Mouse (Mus musculus): ENCODE results near the gene Rhod. TPM values are rescaled to one million over a fixed set of nuclear protein-coding genes. Genes with fewer than 3 reads are reported as not detected.

Gene Rhod
- total and polyA plus RNA-seq, 2 experiments from 2014 or later = 16.0 to 35.0 TPM

DNA sequence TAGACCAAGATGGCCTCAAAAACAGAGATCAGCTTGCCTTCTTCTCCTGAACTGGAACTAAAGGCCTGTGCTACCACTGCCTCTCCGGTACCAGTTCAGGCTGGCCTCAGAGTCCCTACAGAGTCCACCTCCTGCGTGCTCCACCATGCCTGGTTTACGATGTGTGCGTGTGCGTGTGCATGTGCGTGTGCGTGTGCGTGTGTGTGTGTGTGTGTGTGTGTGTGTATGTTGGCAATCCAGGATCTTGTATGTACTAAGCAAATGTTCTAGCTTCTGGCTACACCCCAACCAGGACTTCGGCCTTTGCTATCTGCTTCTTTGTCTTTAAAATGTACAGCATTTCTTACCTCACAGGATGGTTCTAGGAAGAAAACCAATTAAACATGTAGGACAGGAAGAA, 10.0 kb upstream of the Rhod start:
- H3K4me2 ChIP-seq (ENCODE audit: low read depth, low read length) = no peak overlapping the region
- no peaks in the 10 kb centered on the region for H3K9me3 ChIP-seq (replicated peaks; ENCODE audit: control insufficient read depth, low read length)
- no peaks in the 10 kb centered on the region for H3K36me3 ChIP-seq (replicated peaks; ENCODE audit: control insufficient read depth, insufficient read depth, low read length)
- 94% methylated on average over 9 of the region's 9 CpGs for WGBS
- DNase-seq (ENCODE audit: low spot score) = no peak
- no peaks in the 10 kb centered on the region for H3K27me3 ChIP-seq (ENCODE audit: control insufficient read depth, insufficient read depth, low read length)
- no peak for ATAC-seq (ENCODE audit: insufficient read depth, low read depth)
- H3K27ac ChIP-seq (ENCODE audit: low read depth) = no peak overlapping the region
- H3K4me1 ChIP-seq (ENCODE audit: control insufficient read depth, insufficient read depth) = no peaks in the 10 kb centered on the region
- H3K4me3 ChIP-seq (ENCODE audit: low read depth, low read length) = no peak overlapping the region
- H3K9ac ChIP-seq (replicated peaks; ENCODE audit: low read depth, low read length) = no peak overlapping the region
- TF ChIP-seq CTCF (IDR thresholded peaks at IDR 0.05; ENCODE audit: low read depth) (no peak), EP300 (IDR thresholded peaks at IDR 0.05; ENCODE audit: low read depth) (no peak)

DNA sequence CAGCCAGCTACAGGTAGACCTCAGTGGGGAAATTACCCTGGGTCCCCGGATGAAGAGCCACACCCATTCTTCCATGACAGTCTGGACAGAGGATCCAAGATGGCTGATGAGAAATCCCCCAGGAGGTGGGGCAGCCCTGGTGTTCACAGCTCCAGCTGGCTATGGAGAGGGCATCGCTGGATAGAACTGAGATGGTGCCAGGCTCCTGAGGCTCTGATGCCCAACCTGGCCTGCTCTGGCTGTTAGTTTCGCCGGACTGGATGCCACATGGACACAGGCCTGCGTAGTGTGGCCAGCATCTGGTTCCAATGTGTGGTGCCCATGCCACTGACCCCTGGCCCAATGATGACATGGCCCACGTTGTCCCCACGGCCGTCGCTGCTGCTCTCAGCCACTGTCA, 8.2 kb upstream of the Rhod start:
- Histone ChIP-seq H3K9me3 (replicated peaks; ENCODE audit: control insufficient read depth, low read length) (no peaks in the 10 kb centered on the region), H3K9ac (replicated peaks; ENCODE audit: low read depth, low read length) (no peak overlapping the region), H3K36me3 (replicated peaks; ENCODE audit: control insufficient read depth, insufficient read depth, low read length) (no peaks in the 10 kb centered on the region), H3K4me2 (ENCODE audit: low read depth, low read length) (no peak overlapping the region), H3K4me1 (ENCODE audit: control insufficient read depth, insufficient read depth) (no peaks in the 10 kb centered on the region), H3K27me3 (ENCODE audit: control insufficient read depth, insufficient read depth, low read length) (no peaks in the 10 kb centered on the region), H3K27ac (ENCODE audit: low read depth) (no peak overlapping the region), H3K4me3 (ENCODE audit: low read depth, low read length) (no peak overlapping the region)
- no peak for ATAC-seq (ENCODE audit: insufficient read depth, low read depth)
- no peak for DNase-seq (ENCODE audit: low spot score)
- WGBS = 83% methylated on average over 9 of the region's 9 CpGs
- no peak for TF ChIP-seq EP300 (IDR thresholded peaks at IDR 0.05; ENCODE audit: low read depth)
- no peak for TF ChIP-seq CTCF (IDR thresholded peaks at IDR 0.05; ENCODE audit: low read depth)

- Histone ChIP-seq H3K4me2 (ENCODE audit: low read depth, low read length) (no peak overlapping the region), H3K9me3 (replicated peaks; ENCODE audit: control insufficient read depth, low read length) (no peaks in the 10 kb centered on the region), H3K27ac (ENCODE audit: low read depth) (no peak overlapping the region), H3K9ac (replicated peaks; ENCODE audit: low read depth, low read length) (no peak overlapping the region), H3K36me3 (replicated peaks; ENCODE audit: control insufficient read depth, insufficient read depth, low read length) (no peaks in the 10 kb centered on the region), H3K27me3 (ENCODE audit: control insufficient read depth, insufficient read depth, low read length) (no peaks in the 10 kb centered on the region), H3K4me3 (ENCODE audit: low read depth, low read length) (no peak overlapping the region), H3K4me1 (ENCODE audit: control insufficient read depth, insufficient read depth) (peaks cover 4% of the 10 kb centered on the region; the same call in 1 of the 2 replicates)
- TF ChIP-seq CTCF (IDR thresholded peaks at IDR 0.05; ENCODE audit: low read depth) (no peak), EP300 (IDR thresholded peaks at IDR 0.05; ENCODE audit: low read depth) (no peak)
- 82% methylated on average over 8 of the region's 8 CpGs for WGBS
- DNase-seq (ENCODE audit: low spot score) (no peak), ATAC-seq (ENCODE audit: insufficient read depth, low read depth) (no peak)
Measured at GRCm38 (mm10) chr19:4446661-4447420, 7.6 kb upstream of the Rhod start.

DNA sequence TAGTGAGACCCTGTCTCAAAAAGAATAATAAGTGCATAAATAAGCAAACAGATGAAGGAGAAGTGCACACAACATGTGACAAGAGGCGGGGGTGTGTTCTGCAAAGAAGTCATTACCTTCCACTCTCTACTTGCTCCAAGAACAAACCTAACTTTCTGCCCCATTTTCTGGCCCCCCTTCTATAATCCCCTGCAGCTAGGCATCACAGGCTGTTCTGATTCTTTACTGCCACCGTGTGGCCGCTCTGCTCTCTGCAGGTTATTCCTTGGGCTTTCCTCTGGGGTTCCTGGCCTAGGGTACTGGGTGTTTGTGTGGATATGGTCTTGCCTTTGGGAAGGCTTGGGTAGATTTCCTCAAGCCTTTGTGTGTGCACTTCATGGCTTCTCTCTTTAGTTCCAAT, 3.2 kb upstream of the Rhod start:
- H3K4me3 ChIP-seq (ENCODE audit: low read depth, low read length) = no peak overlapping the region

GRCm38 (mm10) chr19:4441621-4442161, 2.5 kb upstream of the Rhod start:
- TF ChIP-seq EP300 (IDR thresholded peaks at IDR 0.05; ENCODE audit: low read depth) (no peak), CTCF (IDR thresholded peaks at IDR 0.05; ENCODE audit: low read depth) (no peak)
- Histone ChIP-seq H3K9ac (replicated peaks; ENCODE audit: low read depth, low read length) (no peak overlapping the region), H3K4me3 (ENCODE audit: low read depth, low read length) (no peak overlapping the region), H3K4me1 (ENCODE audit: control insufficient read depth, insufficient read depth) (peaks cover 24% of the 10 kb centered on the region; the same call in 1 of the 2 replicates), H3K36me3 (replicated peaks; ENCODE audit: control insufficient read depth, insufficient read depth, low read length) (no peaks in the 10 kb centered on the region), H3K27me3 (ENCODE audit: control insufficient read depth, insufficient read depth, low read length) (no peaks in the 10 kb centered on the region), H3K4me2 (ENCODE audit: low read depth, low read length) (no peak overlapping the region), H3K9me3 (replicated peaks; ENCODE audit: control insufficient read depth, low read length) (no peaks in the 10 kb centered on the region), H3K27ac (ENCODE audit: low read depth) (peak overlapping the region; percentile 66)
- ATAC-seq (ENCODE audit: insufficient read depth, low read depth) = peak; percentile 54
- DNase-seq (ENCODE audit: low spot score) = peak; percentile 19
- WGBS = 28% methylated on average over 10 of the region's 10 CpGs

More for the DNA sequence above, 3.2 kb upstream of the Rhod start:
- H3K9me3 ChIP-seq (replicated peaks; ENCODE audit: control insufficient read depth, low read length) = no peaks in the 10 kb centered on the region
- H3K27me3 ChIP-seq (ENCODE audit: control insufficient read depth, insufficient read depth, low read length) = no peaks in the 10 kb centered on the region
- peak overlapping the region; percentile 51; the same call in 1 of the 2 replicates for H3K27ac ChIP-seq (ENCODE audit: low read depth)
- H3K36me3 ChIP-seq (replicated peaks; ENCODE audit: control insufficient read depth, insufficient read depth, low read length) = no peaks in the 10 kb centered on the region
- DNase-seq (ENCODE audit: low spot score) (peak; percentile 69), ATAC-seq (ENCODE audit: insufficient read depth, low read depth) (peak; percentile 37; the same call in 1 of the 2 replicates)
- H3K4me2 ChIP-seq (ENCODE audit: low read depth, low read length) = no peak overlapping the region
- peak; percentile 88 for TF ChIP-seq CTCF (IDR thresholded peaks at IDR 0.05; ENCODE audit: low read depth)
- TF ChIP-seq EP300 (IDR thresholded peaks at IDR 0.05; ENCODE audit: low read depth) = no peak
- WGBS = 6% methylated on average over 3 of the region's 3 CpGs
- H3K4me1 ChIP-seq (ENCODE audit: control insufficient read depth, insufficient read depth) = peaks cover 24% of the 10 kb centered on the region; the same call in 1 of the 2 replicates
- H3K9ac ChIP-seq (replicated peaks; ENCODE audit: low read depth, low read length) = no peak overlapping the region

All from heart, postnatal 0 days (tissue).